Mouse (Mus musculus): ENCODE results near the gene Hivep1.

The Hivep1 gene

DNA sequence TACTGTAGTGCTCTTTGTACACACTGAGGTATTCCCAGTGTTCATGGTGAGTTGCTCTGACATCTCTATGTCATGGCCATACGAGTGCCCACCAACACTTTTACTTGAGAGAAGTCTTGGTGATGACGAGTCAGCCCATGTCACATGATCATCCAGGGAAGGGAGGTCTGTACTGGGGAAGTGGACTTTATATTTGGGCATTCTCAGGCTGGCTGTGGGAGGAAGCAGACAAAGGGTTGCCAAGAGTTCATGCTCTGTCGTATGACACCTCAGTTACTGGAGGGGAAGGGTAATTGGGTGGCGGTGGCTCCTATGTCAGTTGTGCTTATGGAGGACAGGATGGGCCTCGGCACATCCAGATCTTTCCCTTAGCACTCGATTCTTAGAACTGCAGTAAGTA, 21.5 kb downstream of the Hivep1 start:
- in situ Hi-C loops (cut with MboI, MseI): loop anchor here (25.0 kb wide), 2 partner anchors 711 to 1714 kb away; partner anchors contain the start of gene Cd83

DNA sequence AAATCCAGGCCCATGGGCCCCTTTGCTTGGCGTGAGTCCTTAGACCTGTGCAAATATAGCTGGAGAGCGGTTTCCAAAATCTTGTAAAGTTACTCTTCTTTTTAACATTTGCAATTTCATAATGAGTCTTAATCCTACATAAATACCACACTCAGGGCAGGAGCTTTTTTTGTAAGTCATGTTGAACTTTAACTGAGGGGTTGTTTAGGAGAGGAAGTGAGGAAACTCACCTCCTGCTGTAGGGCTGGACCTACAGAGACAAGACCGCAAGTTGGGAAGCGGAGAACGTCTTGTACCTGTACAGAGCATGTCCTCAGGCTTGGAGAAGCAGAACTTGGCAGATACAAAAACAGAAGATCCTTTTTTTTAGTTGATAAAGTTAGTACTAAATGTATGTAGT, 23.7 kb downstream of the Hivep1 start:
- in situ Hi-C loops (cut with MboI, MseI): no loop called here

DNA sequence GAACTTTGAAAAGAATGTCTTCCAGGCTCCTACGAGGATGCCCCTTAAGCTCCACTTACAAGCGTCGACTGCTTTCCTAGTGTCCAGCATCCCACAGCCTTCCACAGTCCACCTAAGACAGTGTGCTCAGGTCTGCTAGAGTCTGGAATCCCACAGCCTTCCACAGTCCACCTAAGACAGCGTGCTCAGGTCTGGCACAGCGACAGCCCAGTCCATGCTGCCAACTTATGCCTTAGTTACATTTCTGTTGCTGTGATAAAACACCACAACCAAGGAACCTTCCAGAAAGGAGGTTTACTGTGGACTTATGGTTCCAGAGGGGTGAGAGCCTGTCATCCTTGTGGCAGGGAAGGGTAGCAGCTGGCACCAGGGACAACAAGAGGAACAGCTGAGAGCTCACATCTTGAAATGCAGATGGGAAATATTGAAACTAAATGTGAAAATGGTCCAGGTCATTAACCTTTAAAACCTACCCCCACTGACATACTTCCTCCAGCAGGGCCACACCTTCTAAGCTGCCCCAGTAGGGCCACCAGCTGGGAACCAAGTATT, 25.0 kb downstream of the Hivep1 start:
- in situ Hi-C loops (cut with MboI, MseI): no loop called here

DNA sequence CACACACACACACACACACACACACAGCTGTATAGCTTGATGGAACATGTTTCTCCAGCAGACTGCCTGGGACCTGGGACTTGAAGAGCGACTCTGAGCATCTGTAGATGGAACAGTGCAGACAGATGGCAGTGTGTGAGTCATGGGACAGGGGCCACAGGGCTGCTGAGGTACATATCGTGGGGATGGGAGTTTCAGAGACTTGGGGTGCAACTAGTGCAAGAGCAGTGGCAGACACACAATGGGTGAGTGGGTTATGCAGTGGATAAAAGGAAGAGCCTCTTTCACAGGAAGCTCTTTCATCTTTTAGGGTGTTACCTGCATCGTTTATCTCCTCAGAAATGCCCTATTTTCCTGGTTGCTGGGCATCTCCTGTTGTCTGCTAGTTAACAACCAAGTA, 25.8 kb downstream of the Hivep1 start:
- in situ Hi-C loops (cut with MboI, MseI): no loop called here

DNA sequence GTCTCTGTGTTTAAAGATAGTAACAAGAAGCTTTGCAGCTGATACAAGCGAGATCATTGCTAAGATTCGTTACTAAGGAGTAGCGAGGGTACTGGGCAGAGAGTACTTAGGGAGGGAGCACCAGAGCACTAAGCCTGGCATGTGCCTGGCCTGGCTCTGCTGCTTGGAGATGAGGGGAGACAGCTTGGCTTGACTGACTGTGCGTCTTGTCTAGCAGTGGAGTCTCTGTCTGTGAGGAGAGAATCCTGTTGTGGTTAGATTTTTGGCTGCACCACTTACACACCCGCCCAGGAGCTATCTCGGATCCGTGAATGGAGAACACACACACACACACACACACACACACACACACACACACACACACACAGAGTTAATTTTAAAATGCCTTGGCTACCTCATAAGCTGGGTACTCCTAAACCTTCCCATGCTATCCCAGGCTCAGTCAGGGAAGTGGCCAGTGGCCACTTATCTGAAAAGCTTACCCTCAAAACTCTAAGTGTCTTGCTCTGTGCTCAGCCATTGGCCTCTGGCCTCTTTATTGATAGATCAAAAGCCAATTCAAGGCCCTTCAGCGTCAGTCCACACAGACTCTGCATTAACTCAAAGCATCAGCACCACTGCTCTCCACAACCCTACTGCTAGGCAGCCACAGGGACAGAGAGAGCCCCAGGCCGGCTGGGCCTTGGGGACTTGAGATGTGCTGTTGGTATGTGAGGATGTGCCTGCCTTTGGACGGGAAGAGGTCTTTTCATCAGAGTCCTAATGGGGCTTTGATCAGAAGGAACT, 28.5 kb downstream of the Hivep1 start:
- in situ Hi-C loops (cut with MboI, MseI): no loop called here

DNA sequence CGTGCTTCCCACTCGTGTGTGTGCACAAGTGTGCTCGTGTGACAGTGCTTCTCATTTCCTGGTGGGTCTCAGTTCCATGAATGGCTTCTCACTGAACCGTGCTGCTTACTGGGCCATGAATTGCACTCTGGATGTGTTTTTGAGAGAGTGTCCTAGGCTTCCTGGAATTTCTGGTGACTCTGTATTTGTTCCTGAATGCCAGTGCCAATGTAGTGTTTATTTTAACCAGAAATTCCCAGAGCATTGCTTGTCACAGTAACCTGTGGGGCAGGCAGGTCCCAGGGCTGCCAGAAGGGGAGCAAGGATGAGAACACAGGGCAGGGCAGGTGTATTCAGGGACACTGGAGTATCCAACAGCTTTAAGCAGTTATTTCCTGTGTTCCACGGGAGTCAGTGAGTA, 36.5 kb downstream of the Hivep1 start:
- in situ Hi-C loops (cut with MboI, MseI): no loop called here

DNA sequence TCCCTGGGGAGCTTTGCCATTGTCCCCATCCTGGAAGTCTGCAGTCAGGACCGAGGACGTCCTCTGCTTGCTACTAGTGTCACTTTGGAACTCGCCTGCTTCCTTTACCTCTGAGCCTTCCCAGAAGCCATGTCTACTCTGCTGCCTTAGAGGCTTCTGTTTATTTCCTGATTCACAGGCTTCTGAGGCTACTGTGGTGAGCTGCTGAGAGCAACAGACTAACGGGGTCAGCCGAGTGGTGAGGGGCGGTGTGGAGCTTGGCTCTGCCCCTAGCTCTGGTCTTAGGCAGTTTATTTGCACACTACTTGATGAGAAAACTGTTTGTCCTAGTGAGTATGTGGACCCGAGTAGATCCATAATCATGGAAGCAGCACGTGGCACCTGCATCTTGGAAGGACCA, 37.2 kb downstream of the Hivep1 start:
- in situ Hi-C loops (cut with MboI, MseI): no loop called here

DNA sequence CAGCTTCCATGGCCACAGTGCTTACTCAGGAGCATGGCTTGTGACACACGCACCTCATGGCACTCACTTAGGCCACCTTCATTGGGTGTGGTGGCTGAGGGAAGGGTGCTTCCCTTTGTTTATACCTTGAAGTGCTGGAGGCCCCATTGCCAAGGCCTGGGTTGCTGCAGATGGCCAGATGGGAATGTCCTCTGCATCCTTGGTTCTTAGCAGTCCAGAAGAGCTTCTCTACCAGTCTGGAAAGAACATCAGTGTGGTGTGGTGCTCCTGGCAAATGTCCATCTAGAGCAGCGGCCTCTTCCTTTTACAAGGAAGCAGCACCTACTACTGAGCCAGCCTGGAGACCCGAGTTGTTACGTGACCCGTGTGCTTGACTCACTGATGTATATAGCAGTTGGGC, 38.9 kb downstream of the Hivep1 start:
- in situ Hi-C loops (cut with MboI, MseI): loop anchor here (10.0 kb wide), 1 partner anchor 1154 kb away; no protein-coding TSS in a partner anchor

DNA sequence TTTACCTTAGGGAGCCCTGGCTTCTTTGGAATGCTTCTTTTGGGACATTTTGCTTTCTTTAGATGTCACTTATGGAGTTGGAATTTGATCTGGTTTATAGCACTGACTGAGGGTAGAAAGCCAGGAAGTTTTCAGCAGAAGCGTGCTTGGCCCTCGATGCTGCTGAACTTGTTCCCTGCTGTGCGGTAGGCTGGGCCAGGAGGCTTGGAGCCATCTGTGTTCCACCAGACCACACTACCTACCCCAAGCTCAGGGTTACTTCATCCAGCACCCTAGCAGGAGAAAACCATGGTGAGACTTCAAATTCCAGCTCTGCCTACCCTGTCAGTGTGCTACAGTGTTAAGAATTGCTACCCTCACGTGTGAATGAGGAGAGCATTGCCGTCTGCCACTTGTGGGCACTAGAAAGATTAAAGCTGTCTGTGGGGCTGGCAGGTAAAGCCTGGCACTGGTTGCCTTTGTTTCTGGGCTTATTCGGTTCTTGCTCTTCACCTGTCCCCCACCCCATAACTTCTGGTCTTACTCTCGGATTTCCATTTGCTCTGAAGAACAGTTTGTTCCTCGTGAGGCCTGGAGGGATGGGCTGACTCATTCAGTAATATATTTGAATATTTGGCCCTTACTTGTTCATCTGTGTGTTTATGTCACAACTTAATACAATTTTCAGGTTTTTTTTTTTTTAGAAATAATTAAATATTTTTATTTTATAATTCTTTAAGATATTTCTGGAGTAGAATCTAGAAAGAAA, 40.7 kb downstream of the Hivep1 start:
- in situ Hi-C loops (cut with MboI, MseI): loop anchor here (10.0 kb wide), 1 partner anchor 1152 kb away; no protein-coding TSS in a partner anchor

DNA sequence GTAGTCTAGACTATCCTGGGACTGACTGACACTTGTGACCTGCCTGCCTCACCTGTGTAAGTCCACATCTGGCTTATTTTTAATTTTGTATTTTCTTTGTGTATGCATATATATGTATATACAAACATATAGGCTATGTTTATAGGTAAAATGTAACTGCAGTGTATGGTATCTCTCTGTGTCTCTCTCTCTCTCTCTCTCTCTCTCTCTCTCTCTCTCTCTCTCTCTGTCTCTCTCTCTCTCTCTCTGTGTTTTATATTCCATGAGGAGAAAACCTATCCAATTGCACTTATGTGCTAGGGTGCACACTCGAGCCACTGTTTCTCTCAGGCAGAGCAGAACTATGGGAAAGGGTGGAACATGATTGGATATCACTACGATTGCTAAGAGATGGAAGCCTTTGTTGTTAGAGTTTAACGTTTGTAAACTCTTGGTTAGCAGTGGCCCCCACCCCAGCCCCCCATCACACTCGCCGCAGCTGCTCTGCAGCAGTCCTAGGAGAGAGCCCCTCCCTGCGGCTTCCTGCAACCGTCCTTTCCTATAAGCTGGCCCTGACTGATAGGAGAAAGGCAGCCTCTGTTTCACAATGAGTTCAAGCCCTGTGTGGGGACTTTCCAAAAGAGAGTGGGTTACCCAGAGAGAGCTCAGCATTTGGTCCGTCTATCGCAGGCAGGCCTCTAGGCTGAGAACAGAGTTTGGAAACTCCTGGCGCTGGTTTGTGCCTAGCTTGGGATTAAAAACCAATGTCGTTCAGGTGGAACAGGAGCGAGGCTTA, 41.6 kb downstream of the Hivep1 start:
- in situ Hi-C loops (cut with MboI, MseI): loop anchor here (10.0 kb wide), 1 partner anchor 1151 kb away; no protein-coding TSS in a partner anchor

DNA sequence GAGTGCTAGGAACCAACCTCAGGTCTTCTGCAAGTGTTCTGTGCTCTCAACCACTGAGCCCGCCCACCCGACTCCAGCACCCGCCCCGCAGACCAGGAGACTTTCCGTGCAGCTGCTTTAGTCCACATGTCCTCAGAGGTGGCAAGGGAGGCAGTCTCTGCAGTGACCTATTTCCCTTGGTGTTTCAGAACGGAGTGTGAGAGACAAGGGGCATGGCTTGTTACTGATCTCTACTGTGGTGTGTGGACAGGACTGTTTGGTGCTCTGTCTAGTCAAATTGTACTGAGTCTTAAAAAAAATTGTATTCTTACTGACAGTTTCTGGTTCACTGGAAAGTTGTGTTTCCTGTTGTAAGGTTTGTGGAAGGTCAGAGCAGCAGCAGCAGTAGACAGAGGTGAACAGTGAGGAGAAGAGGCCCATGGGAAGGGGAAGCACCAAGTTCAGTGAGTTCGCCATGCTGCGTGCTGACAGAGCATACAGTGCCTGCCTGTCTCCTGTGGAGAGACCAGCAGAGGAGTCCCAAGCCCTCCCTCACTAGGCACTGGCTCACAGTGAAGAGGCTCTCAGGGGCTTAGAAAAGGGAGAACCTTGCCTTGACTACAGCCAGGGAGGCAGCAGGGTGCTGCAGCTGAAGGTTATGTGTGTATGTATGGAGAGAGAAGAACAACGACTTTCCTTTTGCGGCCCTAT, 44.1 kb downstream of the Hivep1 start:
- in situ Hi-C loops (cut with MboI, MseI): loop anchor here (10.0 kb wide), 1 partner anchor 1149 kb away; no protein-coding TSS in a partner anchor

DNA sequence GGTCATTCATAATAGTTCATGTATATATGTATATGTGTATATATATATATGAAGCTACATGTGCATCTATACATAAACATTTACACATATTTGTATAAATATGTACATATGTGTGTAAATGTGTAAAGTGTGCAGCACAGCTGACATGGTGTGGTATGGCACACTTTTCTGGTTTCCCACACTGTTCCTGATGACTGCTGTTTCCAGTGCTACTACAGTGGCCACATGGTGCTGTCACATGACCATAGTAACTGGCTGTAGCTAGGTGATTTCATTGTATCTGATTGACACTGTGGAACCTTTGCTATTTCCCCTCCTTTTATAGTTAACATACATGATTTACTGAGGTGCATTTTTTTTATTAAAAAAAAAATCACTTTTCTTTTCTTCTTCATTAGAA, 45.3 kb downstream of the Hivep1 start:
- in situ Hi-C loops (cut with MboI, MseI): loop anchor here (10.0 kb wide), 1 partner anchor 1148 kb away; no protein-coding TSS in a partner anchor

DNA sequence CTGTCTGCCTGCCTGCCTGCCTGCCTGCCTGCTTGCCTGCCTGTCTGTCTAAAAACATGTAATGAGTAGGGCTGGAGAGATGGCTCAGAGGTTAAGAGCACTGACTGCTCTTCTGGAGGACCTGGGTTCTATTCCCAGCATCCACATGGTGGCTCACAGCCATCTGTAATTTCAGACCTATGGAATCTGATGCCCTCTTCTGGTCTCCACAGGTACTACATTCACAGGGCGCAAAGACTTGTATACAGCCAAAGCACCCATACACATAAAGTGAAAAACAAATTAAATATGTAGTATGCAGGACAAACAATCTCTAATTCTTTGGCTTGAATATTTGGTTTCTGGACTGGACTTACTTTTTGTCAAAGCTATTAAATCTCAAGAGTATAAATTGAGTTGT, 46.7 kb downstream of the Hivep1 start:
- in situ Hi-C loops (cut with MboI, MseI): loop anchor here (10.0 kb wide), 1 partner anchor 1146 kb away; no protein-coding TSS in a partner anchor

DNA sequence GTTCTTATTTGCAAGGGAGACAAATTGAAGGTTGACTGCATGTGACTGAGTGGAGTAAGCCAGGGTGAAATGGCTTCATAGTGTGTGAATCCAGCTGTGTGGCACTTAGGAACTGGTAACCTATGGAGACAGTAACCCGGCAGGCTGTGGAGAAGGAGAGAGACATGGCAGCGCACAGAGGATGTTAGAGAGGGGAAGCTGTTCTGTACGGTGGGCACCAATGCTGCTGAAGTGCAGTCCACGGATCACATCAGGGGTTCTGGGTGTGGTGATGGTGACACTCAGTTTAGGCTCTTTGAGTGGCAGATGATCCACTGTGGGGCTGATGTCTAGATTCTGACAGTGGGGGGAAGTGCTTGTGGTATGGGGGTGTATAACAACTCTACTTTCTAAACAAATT, 47.7 kb downstream of the Hivep1 start:
- in situ Hi-C loops (cut with MboI, MseI): loop anchor here (10.0 kb wide), 1 partner anchor 1145 kb away; no protein-coding TSS in a partner anchor

DNA sequence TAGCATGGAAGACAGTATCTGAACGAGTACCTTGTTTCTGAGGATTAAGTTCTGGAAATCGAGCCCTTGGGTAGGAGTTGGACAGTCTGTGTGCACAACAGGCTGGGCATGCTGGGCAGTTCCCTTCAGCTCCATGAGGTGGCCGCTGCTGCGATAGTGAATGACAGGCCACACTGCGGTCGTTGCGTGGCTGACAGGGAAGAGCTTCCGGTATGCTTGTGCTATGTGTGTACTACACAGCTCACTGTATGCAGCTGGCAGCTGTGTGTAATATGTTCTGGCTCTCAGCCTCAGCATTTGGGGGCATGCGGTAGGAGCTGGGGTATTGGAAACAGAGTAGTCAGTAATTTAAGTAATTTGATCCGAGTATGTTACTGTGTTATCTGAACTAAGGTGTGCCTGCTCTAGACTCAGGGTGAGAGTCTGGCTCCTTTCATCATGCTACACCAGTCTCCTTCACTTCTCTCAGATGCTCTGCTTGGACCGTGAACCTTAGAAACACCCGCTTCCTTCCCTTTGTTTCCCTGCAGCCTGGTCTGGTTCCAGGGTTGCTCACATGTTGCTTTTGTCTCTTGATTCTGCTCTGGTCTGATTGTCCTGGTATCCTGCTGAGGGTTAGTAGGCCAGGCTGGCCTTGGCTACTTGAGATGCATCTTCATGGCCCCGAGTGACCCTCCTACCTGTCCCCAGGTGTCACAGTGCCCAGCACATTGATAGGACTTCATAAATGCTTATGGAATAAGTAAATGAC, 49.8 kb downstream of the Hivep1 start:
- in situ Hi-C loops (cut with MboI, MseI): loop anchor here (10.0 kb wide), 1 partner anchor 143 kb away; no protein-coding TSS in a partner anchor

DNA sequence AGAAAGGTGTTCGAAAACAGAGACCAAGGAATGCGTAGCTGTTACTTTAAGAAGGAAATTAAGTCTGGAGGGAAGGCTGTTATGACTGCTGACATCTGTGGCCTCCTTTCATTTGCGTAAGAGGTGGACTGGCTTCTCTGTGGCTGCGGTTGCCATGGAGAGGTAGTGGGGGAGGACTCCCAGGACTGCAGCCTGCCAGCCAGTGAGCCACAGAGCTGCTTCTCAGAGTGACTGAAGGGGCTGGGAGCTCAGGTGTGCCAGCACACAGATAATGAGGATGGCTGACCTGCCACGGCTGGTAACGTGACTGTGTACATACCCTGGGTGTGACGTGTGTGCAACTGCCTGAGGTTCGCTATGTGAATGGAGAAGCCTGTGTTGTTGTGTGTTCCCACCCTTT, 51.2 kb downstream of the Hivep1 start:
- in situ Hi-C loops (cut with MboI, MseI): loop anchor here (10.0 kb wide), 1 partner anchor 142 kb away; no protein-coding TSS in a partner anchor

DNA sequence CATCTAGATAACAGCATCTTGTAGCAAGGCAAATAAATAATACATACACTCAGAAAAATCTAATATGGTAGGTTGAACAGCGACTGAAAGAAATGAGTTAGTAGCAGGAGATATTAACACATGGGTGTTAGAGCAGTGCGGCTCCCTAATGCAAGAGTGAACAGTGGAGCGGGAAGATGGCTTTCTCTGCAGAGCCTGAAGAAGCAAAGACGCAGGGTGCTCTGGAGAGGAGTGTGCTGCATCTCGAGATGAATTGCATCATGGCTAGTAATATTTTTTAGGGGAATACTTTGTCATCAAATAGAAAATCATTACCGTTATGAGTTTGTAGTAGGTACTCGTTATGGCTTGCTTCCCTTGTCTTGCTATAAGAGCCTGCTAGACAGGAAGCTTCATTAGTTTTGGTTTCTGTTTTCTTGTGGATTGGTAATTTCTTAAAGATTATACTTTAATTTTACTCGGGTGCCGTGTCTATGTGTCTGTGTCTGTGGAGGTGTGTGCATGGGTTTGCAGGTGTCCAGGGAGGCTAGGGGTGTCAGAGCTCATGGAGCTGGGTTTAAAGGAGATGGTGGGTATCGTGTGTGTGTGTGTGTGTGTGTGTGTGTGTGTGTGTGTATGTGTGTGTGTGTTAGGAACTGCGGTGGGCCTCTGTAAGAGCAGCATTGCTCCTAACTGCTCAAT, 51.8 kb downstream of the Hivep1 start:
- in situ Hi-C loops (cut with MboI, MseI): loop anchor here (10.0 kb wide), 1 partner anchor 141 kb away; no protein-coding TSS in a partner anchor

DNA sequence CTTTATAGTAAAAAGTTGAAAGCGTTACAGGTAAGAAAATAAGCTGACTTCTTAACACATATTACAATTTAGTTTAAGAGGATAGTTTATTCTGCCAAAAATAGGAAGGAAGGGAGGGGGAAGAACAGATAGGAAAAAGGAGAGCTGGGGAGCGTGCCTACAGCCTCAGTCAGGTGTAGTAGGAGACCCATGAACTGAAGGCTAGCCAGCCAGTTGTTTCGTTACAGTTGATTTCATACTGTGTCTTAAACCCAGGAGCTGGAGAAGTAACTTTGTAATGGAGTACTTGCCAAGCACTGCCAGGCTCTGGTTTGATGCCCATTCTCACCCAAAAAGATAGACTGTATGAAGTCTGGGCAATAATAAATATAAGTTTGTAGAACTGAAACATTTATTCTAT, 52.5 kb downstream of the Hivep1 start:
- in situ Hi-C loops (cut with MboI, MseI): loop anchor here (10.0 kb wide), 1 partner anchor 140 kb away; no protein-coding TSS in a partner anchor
